Mouse (Mus musculus): ENCODE data around the gene Cbll1. TPM values are rescaled to one million over a fixed set of nuclear protein-coding genes. Genes with fewer than 3 reads are reported as not detected.
"Not testable (repeated sequence)": the region's sequence is repeated elsewhere in the genome, so short reads cannot be mapped to it uniquely, and the experiment has no call there.

The Cbll1 gene
- total and polyA plus RNA-seq, 3 experiments, result 5.3 to 19.8 TPM; not detected in 1

GRCm38 (mm10) chr12:31461371-31461770, 38.0 kb downstream of the Cbll1 start:
- H3K36me3 ChIP-seq (ENCODE audit: control insufficient read depth in 1 of 2, insufficient read depth in 2 of 2, low read length in 2 of 2), result no peaks in the 10 kb centered on the region
- no peak for DNase-seq (ENCODE audit: low read depth, low spot score)
- no peaks in the 10 kb centered on the region for H3K79me2 ChIP-seq (ENCODE audit: control insufficient read depth, insufficient read depth, low read length, poor library complexity)
- H3K4me3 ChIP-seq (ENCODE audit: control insufficient read depth in 1 of 2, insufficient read depth in 1 of 2, low read depth in 2 of 2, low read length in 2 of 2), result no peak overlapping the region
- no peak overlapping the region for H3K9ac ChIP-seq (ENCODE audit: control insufficient read depth, low read depth, low read length, poor library complexity, severe bottlenecking)
- no peaks in the 10 kb centered on the region for H3K4me1 ChIP-seq (ENCODE audit: control insufficient read depth in 1 of 2, insufficient read depth in 2 of 2, low read length in 2 of 2)
- H3K27ac ChIP-seq (ENCODE audit: control insufficient read depth, low read depth, low read length), result no peak overlapping the region
- TF ChIP-seq USF1 (IDR thresholded peaks at IDR 0.05; ENCODE audit: low read depth, low read length) (no peak), HCFC1 (IDR thresholded peaks at IDR 0.05; ENCODE audit: low read depth, low read length) (no peak), UBTF (IDR thresholded peaks at IDR 0.05; ENCODE audit: borderline replicate concordance, insufficient read depth, low read depth, low read length) (no peak), ZNF384 (IDR thresholded peaks at IDR 0.05; ENCODE audit: low read depth, low read length) (no peak), NRF1 (IDR thresholded peaks at IDR 0.05; ENCODE audit: insufficient read depth, low read depth, low read length, poor library complexity, severe bottlenecking) (no peak), POLR2AphosphoS5 (IDR thresholded peaks at IDR 0.05; ENCODE audit: borderline replicate concordance, low read depth, low read length) (no peak), RAD21 (IDR thresholded peaks at IDR 0.05; ENCODE audit: low read depth, low read length) (no peak), ZKSCAN1 (IDR thresholded peaks at IDR 0.05; ENCODE audit: low read depth, low read length) (no peak), TCF12 (IDR thresholded peaks at IDR 0.05; ENCODE audit: low read depth, low read length) (no peak), CHD1 (IDR thresholded peaks at IDR 0.05; ENCODE audit: low read depth, low read length) (no peak), SMC3 (IDR thresholded peaks at IDR 0.05; ENCODE audit: low read depth, low read length) (no peak), USF2 (IDR thresholded peaks at IDR 0.05; ENCODE audit: borderline replicate concordance in 1 of 2, insufficient read depth in 1 of 2, low read depth in 1 of 2, low read length in 2 of 2) (no peak), MYB (IDR thresholded peaks at IDR 0.05; ENCODE audit: low read depth, low read length) (no peak), CTCF (IDR thresholded peaks at IDR 0.05 in 2 of 3, conservative IDR thresholded peaks at IDR 0.05 in 1 of 3; ENCODE audit: control insufficient read depth in 1 of 3, insufficient read depth in 1 of 3, low read depth in 2 of 3, low read length in 3 of 3, poor library complexity in 1 of 3, severe bottlenecking in 1 of 3) (no peak), POLR2A (IDR thresholded peaks at IDR 0.05; ENCODE audit: control insufficient read depth in 1 of 2, insufficient read depth in 1 of 2, low read depth in 1 of 2, low read length in 2 of 2, poor library complexity in 1 of 2) (no peak), ELF1 (IDR thresholded peaks at IDR 0.05; ENCODE audit: low read depth, low read length) (no peak), ETS1 (IDR thresholded peaks at IDR 0.05; ENCODE audit: low read depth, low read length) (no peak), GABPA (IDR thresholded peaks at IDR 0.05; ENCODE audit: low read depth, low read length) (no peak), MAFK (IDR thresholded peaks at IDR 0.05; ENCODE audit: borderline replicate concordance, low read depth, low read length) (no peak), MXI1 (IDR thresholded peaks at IDR 0.05; ENCODE audit: low read depth, low read length) (no peak)
- H3K9me3 ChIP-seq (replicated peaks; ENCODE audit: insufficient read depth, low read length), result no peaks in the 10 kb centered on the region
- no peaks in the 10 kb centered on the region; a peak in 1 of 4 replicates for H3K27me3 ChIP-seq (ENCODE audit: control insufficient read depth in 1 of 2, insufficient read depth in 2 of 2, low read length in 2 of 2)

- TF ChIP-seq ZC3H11A (IDR thresholded peaks at IDR 0.05; ENCODE audit: low read depth, low read length), result 0 out of 2 replicates have a peak, but pooled peaks have one; percentile 22
- TF ChIP-seq SMC3 (IDR thresholded peaks at IDR 0.05; ENCODE audit: low read depth, low read length), result peak; percentile 53
- TF ChIP-seq RAD21 (IDR thresholded peaks at IDR 0.05; ENCODE audit: low read depth, low read length), result peak; percentile 61
- TF ChIP-seq CTCF (IDR thresholded peaks at IDR 0.05 in 2 of 3, conservative IDR thresholded peaks at IDR 0.05 in 1 of 3; ENCODE audit: control insufficient read depth in 1 of 3, insufficient read depth in 1 of 3, low read depth in 2 of 3, low read length in 3 of 3, poor library complexity in 1 of 3, severe bottlenecking in 1 of 3), result peak; percentile 52 to 79 (median 64); a peak in 5 of 6 replicates
- H3K4me3 ChIP-seq (ENCODE audit: control insufficient read depth in 1 of 2, insufficient read depth in 1 of 2, low read depth in 2 of 2, low read length in 2 of 2); H3K9me3 ChIP-seq (replicated peaks; ENCODE audit: insufficient read depth, low read length); H3K9ac ChIP-seq (ENCODE audit: control insufficient read depth, low read depth, low read length, poor library complexity, severe bottlenecking); H3K27ac ChIP-seq (ENCODE audit: control insufficient read depth, low read depth, low read length); H3K79me2 ChIP-seq (ENCODE audit: control insufficient read depth, insufficient read depth, low read length, poor library complexity); H3K36me3 ChIP-seq (ENCODE audit: control insufficient read depth in 1 of 2, insufficient read depth in 2 of 2, low read length in 2 of 2); H3K27me3 ChIP-seq (ENCODE audit: control insufficient read depth in 1 of 2, insufficient read depth in 2 of 2, low read length in 2 of 2); H3K4me1 ChIP-seq (ENCODE audit: control insufficient read depth in 1 of 2, insufficient read depth in 2 of 2, low read length in 2 of 2): not testable (repeated sequence)
- DNase-seq (ENCODE audit: low read depth, low spot score), result peak; percentile 39
Observed at GRCm38 (mm10) chr12:31460270-31460669, 39.1 kb downstream of the Cbll1 start.

Data from MEL (cell line).